Mouse (Mus musculus) spleen, postnatal 14 days (tissue): ENCODE measurements around the gene Muc5b.
A peak's percentile ranks its signal among the peaks of the same experiment; 100 is the strongest.

Experiments used
- DNase-seq, 2 experiments: peaks; one replicate each; pipeline ENCODE4 v3.0.0; 2021 to 2022; ENCODE audit warnings: low spot score in 2 of 2

The Muc5b gene

DNA sequence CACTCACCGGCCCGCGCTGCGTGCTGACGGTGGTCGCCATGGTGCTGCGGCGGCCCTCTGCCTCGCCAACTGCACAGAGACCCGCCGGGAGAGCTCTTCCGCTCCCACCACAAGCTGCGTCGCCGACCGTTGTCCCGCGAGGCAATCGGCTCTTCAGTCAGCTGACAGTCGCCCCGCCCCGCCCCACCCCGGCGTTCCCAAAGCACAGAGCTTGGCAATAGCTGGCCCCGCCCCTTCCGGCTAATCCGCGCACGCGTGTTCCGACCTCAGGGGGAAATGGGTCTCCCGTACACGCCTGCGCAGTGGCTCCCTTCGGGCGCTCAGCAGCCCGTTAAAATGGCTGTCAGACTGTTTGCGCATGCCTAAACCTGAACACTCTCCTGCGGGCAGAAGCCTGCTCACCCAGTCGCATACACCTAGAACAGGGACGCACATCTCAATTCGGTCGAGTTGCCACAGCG, 63.4 kb downstream of the Muc5b start:
- peak; percentile 100 for DNase-seq

- DNase-seq, result no peak
Measured at GRCm38 (mm10) chr7:141902791-141903190, 63.9 kb downstream of the Muc5b start.

DNA sequence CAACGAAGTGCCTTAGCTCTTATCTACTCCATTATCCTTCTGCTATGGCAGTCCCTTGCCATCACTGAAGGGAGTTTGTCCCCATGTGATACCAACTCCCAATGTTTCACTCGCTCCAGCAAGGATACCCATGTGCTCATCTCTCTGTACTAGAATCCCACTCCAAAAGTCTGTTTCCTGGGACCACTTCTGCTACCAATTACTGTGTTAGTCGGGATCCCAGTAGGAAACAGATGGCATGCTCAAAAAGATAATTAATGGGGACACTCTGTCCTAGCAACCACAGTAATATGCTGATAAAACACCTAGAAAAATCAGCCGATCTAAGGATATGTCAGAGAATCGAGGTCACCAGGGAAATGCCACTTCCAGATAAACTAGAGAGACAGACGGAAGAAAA, 69.7 kb downstream of the Muc5b start:
- no peak for DNase-seq

- no peak for DNase-seq
Measured at GRCm38 (mm10) chr7:141911305-141911704, 72.4 kb downstream of the Muc5b start.

DNA sequence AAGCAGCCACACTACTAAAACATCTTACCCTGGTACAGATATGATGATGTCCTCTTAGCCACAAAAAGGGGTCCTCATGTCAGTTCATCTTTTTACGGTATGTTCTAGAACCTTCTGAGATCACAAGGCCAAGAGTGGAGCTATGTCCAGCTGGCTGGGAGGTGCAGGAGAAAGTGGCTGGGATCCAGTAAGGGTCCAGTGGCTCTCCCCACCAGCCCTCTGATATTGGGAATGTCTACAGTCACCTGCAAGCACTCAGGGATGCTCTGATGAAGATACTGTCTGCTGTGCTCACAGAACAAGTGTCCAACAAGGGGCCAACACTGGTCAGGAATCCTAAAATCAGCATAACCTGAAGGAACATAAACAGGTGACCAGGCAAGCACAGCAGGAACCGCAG, 79.5 kb downstream of the Muc5b start, which contains the start of gene Tollip:
Gene Tollip, minus strand, starts transcription at position 101 of the 400 bp plus-strand sequence.
- no peak for DNase-seq
